Mouse (Mus musculus) cerebellum, postnatal 14 days (tissue): ENCODE measurements around the gene Nrxn3.

ENCODE experiments used
- DNase-seq, 2 experiments: peaks; one replicate each; pipeline ENCODE4 v3.0.0; 2021; ENCODE audit warnings: mixed read lengths in 2 of 2

Nrxn3 gene

DNA sequence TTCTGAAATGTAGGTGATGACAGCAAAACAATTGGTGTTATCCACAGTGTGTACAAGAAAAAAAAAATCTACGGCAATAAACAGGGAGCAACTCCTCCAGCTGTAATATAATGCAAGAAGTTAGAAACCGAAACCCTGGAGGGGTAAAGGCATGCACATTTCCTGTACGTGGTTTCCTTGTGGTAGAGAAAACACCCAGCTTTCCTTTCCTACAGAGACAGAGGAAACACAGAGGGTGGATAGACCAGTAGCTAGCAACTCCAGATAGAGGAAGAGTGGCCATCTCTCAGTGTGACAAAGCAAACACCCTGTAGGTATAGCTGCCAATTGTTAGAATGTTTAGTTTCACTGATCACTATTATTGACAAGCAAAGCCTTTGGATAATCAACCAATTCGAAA lies 642.2 kb downstream of the Nrxn3 start:
- DNase-seq, result no peak

DNA sequence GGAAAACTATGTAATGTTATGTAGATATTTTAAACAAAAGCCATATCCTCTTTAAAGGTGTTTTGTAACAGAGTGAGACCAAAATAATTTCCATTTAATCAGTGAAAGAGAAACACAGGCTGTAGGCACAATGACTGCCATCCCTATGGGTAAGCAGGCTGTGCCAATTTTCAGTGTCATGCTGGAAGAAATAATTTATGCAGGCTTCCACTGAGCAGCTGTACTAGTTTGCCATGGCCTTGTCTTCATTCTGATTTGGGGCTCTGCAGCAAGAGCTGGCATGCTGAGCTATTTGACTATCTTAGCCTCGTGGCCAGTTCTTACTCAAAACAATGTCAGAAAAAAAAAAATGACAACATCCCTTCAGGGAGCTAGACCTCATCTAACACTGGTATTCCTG lies 647.3 kb downstream of the Nrxn3 start:
- no peak for DNase-seq

- DNase-seq, result no peak
These were observed 653.9 kb downstream of the Nrxn3 start for GRCm38 (mm10) chr12:89376600-89376999.

GRCm38 (mm10) chr12:89377051-89377643 lies 654.5 kb downstream of the Nrxn3 start:
- no peak for DNase-seq

GRCm38 (mm10) chr12:89377687-89378086 lies 655.0 kb downstream of the Nrxn3 start:
- no peak for DNase-seq

DNA sequence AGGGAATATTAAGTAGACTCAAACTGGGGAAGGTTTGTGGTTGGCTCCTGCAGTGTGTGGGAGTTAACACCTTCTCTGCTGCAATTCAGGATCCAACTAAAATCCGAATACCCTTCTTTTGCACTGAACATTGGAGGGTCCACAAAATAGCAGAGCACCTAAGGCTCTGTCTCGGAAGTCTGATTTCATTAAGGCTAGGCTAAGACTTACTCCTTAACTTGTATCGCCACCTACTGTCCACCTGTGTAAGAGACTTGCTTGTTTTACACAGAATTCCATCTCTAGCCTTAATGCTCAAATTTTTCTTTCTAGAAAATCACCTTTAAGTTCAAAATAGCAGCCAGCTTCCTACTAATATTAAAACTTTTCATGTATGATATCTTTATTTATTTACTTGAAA lies 660.6 kb downstream of the Nrxn3 start:
- DNase-seq, result peak; percentile 38 to 41

GRCm38 (mm10) chr12:89395121-89395792 lies 672.6 kb downstream of the Nrxn3 start:
- DNase-seq, result peak; percentile 14 to 19

- DNase-seq, result no peak
These were observed 713.8 kb downstream of the Nrxn3 start for GRCm38 (mm10) chr12:89436519-89436918.

GRCm38 (mm10) chr12:89442323-89443038 lies 719.8 kb downstream of the Nrxn3 start:
- no peak for DNase-seq

- peak; percentile 63 to 64 for DNase-seq
These were observed 728.1 kb downstream of the Nrxn3 start for GRCm38 (mm10) chr12:89450667-89451298.

DNA sequence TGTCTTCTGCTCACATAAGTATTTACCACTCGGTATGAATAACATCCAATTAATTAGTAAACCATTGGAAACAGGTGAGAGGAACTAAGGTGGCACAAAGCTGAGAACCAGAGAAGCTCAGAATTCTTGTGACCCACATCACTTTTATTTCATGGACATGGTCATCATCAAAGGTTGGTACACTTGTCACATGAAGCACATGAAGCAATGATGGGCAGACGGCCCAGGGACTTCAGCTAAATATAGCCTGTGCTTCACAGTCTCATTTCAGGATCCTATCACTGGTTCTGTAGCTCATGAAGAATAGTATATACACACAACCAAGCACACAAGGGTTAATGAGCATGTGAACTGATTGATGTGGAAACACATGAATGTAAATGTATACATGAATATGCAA lies 747.5 kb downstream of the Nrxn3 start:
- DNase-seq, result peak; percentile 16 to 26

GRCm38 (mm10) chr12:89471289-89471688 lies 748.6 kb downstream of the Nrxn3 start:
- no peak for DNase-seq

DNA sequence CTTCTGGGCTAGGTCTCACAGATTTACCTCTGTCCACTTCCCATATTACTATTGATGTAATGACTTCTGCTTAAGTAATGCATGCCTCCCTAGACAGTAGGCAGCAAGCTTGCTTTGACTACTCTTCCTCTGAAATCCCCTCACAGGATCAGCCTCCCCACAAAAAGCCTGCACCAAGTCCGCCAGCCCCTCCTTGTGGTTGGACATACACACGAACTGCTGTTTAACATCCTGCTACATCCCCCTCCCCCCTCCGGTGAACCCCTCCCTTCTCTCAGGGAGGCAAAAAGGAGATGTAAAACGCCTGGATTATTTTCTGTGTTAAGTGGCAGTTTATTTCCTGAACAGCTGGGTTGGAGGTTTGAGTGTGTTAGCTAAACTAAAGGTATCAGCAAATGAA lies 749.2 kb downstream of the Nrxn3 start:
- DNase-seq, result no peak

GRCm38 (mm10) chr12:89479096-89479495 lies 756.4 kb downstream of the Nrxn3 start:
- DNase-seq, result peak; percentile 73 to 78

- DNase-seq, result no peak
These were observed 759.5 kb downstream of the Nrxn3 start for GRCm38 (mm10) chr12:89482223-89482622.

GRCm38 (mm10) chr12:89504026-89504425 lies 781.4 kb downstream of the Nrxn3 start:
- DNase-seq, result peak in 1 of 2 experiments; percentile 23

DNA sequence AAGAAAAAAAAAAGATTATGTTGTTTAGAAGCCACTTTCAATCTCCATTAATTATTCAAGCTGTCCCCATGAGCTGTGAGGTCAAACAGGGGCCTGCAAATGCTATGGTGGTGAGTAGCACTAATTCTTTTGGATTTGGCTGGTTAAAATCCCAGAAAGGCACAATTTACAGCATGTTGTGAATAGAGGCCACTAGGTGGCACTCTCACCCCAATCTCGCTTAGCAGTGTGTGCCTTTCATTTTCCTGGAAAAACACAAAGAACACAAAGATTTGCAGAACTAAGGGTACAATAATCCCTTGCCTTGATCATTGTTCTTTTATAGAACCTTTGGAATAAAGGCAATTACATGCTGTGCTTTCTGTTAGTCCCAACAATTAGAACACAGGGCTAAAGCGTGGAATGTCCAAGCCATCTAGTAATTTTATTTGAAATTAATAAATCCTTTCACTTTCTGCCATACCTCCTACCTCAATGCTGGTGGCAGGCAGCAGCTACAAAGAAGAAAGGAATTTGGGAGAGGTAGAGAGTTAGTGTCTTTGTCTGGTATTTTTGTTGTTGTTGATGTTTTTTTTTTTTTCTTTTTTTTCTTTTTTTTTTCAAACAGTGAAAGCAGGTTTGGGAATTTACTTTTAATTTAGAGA lies 782.6 kb downstream of the Nrxn3 start:
- peak; percentile 86 to 90 for DNase-seq

DNA sequence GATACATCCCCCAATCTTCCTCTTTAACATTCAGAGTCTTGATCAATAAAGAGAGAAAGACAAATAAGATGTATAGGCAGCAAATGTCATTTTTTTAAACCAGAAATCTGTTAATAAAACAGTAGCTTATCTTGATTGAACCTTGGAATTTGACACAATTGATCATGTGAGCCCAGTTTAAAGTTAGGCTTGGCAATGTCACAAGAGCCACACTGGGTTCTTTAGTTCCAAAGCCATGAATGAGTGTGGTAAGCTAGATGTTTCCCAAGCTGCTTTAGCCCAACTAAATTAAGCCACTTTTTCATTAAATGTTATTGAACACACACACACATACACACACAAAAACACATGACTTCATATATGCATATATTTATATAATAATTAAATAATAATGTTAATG lies 786.3 kb downstream of the Nrxn3 start:
- no peak for DNase-seq

DNA sequence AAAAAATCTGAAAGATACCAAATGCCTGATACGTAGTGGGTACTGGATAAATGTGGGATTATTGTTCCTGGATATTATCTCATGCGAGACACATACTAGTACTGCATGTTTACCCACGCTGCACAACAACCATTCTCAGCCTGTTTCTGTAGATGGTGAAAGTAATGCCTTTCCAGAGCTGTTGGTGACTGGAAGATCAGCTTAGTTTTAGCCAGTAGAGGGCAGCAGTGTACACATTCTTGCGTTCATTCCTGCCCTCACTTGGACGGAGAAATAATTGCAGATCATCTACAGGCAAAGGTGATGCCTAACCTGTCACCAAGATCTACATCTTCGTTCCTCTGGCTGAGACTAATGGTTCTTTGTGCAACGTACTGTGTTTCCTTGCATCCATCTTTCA lies 791.1 kb downstream of the Nrxn3 start:
- DNase-seq, result peak; percentile 87 to 88

DNA sequence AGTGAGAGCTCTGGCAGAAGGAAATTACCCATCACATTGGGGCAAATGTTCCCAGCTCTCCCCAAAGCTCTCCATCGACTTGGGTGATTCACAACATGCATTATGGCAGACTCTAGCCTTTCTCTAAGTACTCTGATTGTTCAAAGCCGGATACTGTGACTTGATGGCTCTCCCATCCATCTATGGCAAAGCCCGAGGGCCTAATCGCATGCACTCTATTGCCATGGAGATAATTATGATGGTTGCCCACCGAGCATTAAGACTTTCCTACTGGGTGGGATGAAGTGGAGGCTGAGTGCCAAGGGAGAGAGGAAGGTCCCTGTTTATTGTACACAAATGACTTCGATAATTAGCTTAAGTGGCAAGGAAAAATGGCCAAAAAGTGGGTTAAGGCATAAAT lies 793.4 kb downstream of the Nrxn3 start:
- no peak for DNase-seq

DNA sequence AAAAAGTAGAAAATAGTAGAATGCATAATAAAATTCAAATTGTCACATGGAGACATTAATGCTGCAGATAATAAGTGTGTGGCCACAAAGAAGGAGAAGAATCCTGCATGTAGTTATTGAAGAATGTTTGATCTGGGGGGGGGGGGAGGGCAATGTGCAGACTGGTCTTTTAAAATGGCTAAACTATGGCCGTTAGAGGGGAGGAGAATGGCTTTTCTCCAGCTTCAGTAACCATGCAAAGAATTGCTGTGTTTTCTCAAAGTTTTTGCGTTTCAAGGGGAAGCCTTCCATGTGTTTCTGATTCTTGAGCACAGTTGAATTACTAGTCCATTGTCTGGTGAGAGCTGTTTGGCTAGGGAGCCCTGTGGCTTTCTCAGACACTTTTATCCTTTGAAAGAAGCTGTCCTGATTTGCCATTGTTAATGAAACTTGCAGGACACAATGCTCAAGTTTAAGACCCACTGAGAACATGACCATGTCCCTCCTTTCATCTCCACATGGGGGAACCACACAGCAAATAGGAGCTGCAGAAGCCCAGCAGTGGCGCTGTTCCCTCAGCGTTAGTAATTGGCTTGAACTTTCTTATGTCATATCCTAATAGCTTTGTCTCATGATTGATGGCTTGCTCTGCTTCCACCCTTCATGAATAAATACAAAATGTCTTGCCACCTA lies 808.1 kb downstream of the Nrxn3 start:
- DNase-seq, result no peak

- peak; percentile 55 to 62 for DNase-seq
These were observed 828.6 kb downstream of the Nrxn3 start for GRCm38 (mm10) chr12:89551291-89551690.
